Mouse (Mus musculus) MEL (cell line): ENCODE results near the gene Dusp2. TPM values are rescaled to one million over a fixed set of nuclear protein-coding genes. Genes with fewer than 3 reads are reported as not detected.

Source experiments
- BHLHE40 ChIP-seq: IDR thresholded peaks from 2 replicates; pipeline ENCODE4 v1.6.1; 2012; ENCODE audit warnings: low read depth, mild to moderate bottlenecking, inconsistent platforms, low read length, improper control_type of control experiment, borderline replicate concordance
- CHD1 ChIP-seq: IDR thresholded peaks from 2 replicates; pipeline ENCODE4 v1.6.1; 2012; ENCODE audit warnings: low read depth, mild to moderate bottlenecking, inconsistent platforms, low read length, improper control_type of control experiment
- CTCF ChIP-seq, 3 experiments: IDR thresholded peaks in 2 of 3; conservative IDR thresholded peaks in 1 of 3; 2 replicates each; pipeline ENCODE4 v1.5.1; 2011 to 2012; ENCODE audit warnings: low read length in 3 of 3, low read depth in 2 of 3, mild to moderate bottlenecking in 2 of 3, improper control_type of control experiment in 1 of 3, inconsistent platforms in 1 of 3, mixed read lengths in 1 of 3, moderate library complexity in 1 of 3; ENCODE audit not compliant: control insufficient read depth in 1 of 3, insufficient read depth in 1 of 3, poor library complexity in 1 of 3, severe bottlenecking in 1 of 3
- E2F4 ChIP-seq: IDR thresholded peaks from 2 replicates; pipeline ENCODE4 v1.6.1; 2011; ENCODE audit warnings: low read depth, low read length, improper control_type of control experiment, borderline replicate concordance
- ELF1 ChIP-seq: IDR thresholded peaks from 2 replicates; pipeline ENCODE4 v1.6.1; 2014; ENCODE audit warnings: low read depth, mild to moderate bottlenecking, inconsistent platforms, low read length, improper control_type of control experiment, moderate library complexity
- ETS1 ChIP-seq: IDR thresholded peaks from 2 replicates; pipeline ENCODE4 v1.6.1; 2012; ENCODE audit warnings: low read depth, mild to moderate bottlenecking, inconsistent platforms, low read length, improper control_type of control experiment, moderate library complexity
- GATA1 ChIP-seq: IDR thresholded peaks from 2 replicates; pipeline ENCODE4 v1.6.1; 2011; ENCODE audit warnings: low read depth, low read length, improper control_type of control experiment
- HCFC1 ChIP-seq: IDR thresholded peaks from 2 replicates; pipeline ENCODE4 v1.6.1; 2012; ENCODE audit warnings: low read depth, mild to moderate bottlenecking, inconsistent platforms, low read length, improper control_type of control experiment, moderate library complexity
- JUND ChIP-seq: IDR thresholded peaks from 2 replicates; pipeline ENCODE4 v1.6.1; 2011; ENCODE audit warnings: low read depth, mild to moderate bottlenecking, improper control_type of control experiment, low read length
- MAFK ChIP-seq: IDR thresholded peaks from 2 replicates; pipeline ENCODE4 v1.6.1; 2011; ENCODE audit warnings: low read depth, mild to moderate bottlenecking, low read length, improper control_type of control experiment, borderline replicate concordance
- MEF2A ChIP-seq: IDR thresholded peaks from 2 replicates; pipeline ENCODE4 v1.6.1; 2014; ENCODE audit warnings: low read depth, mild to moderate bottlenecking, inconsistent platforms, low read length, improper control_type of control experiment; ENCODE audit not compliant: poor library complexity, insufficient replicate concordance, severe bottlenecking; ENCODE audit errors: extremely low read depth
- NELFE ChIP-seq: IDR thresholded peaks from 2 replicates; pipeline ENCODE4 v1.6.1; 2011; ENCODE audit warnings: low read depth, low read length, improper control_type of control experiment
- NRF1 ChIP-seq: IDR thresholded peaks from 2 replicates; pipeline ENCODE4 v1.6.1; 2014; ENCODE audit warnings: low read depth, mild to moderate bottlenecking, inconsistent platforms, low read length, improper control_type of control experiment, moderate library complexity; ENCODE audit not compliant: poor library complexity, insufficient read depth, severe bottlenecking
- POLR2A ChIP-seq, 2 experiments: IDR thresholded peaks; 2 replicates each; pipeline ENCODE4 v1.6.1; 2011 to 2012; ENCODE audit warnings: low read length in 2 of 2, mild to moderate bottlenecking in 2 of 2, control low read depth in 1 of 2, improper control_type of control experiment in 1 of 2, low read depth in 1 of 2, moderate library complexity in 1 of 2; ENCODE audit not compliant: control insufficient read depth in 1 of 2, insufficient read depth in 1 of 2, poor library complexity in 1 of 2
- RAD21 ChIP-seq: IDR thresholded peaks from 2 replicates; pipeline ENCODE4 v1.6.1; 2011; ENCODE audit warnings: mild to moderate bottlenecking, low read depth, low read length, improper control_type of control experiment
- RCOR1 ChIP-seq: IDR thresholded peaks from 2 replicates; pipeline ENCODE4 v1.6.1; 2012; ENCODE audit warnings: low read depth, mild to moderate bottlenecking, inconsistent platforms, low read length, improper control_type of control experiment
- TCF12 ChIP-seq: IDR thresholded peaks from 2 replicates; pipeline ENCODE4 v1.6.1; 2014; ENCODE audit warnings: low read depth, mild to moderate bottlenecking, inconsistent platforms, low read length, improper control_type of control experiment, moderate library complexity
- UBTF ChIP-seq: IDR thresholded peaks from 2 replicates; pipeline ENCODE4 v1.6.1; 2012; ENCODE audit warnings: low read depth, mild to moderate bottlenecking, inconsistent platforms, low read length, improper control_type of control experiment, moderate library complexity, borderline replicate concordance; ENCODE audit not compliant: insufficient read depth
- USF1 ChIP-seq: IDR thresholded peaks from 2 replicates; pipeline ENCODE4 v1.6.1; 2014; ENCODE audit warnings: low read depth, mild to moderate bottlenecking, inconsistent platforms, low read length, improper control_type of control experiment, moderate library complexity
- ZKSCAN1 ChIP-seq: IDR thresholded peaks from 2 replicates; pipeline ENCODE4 v1.6.1; 2012; ENCODE audit warnings: low read depth, mild to moderate bottlenecking, inconsistent platforms, low read length, improper control_type of control experiment, moderate library complexity
- ZMIZ1 ChIP-seq: IDR thresholded peaks from 2 replicates; pipeline ENCODE4 v1.6.1; 2012; ENCODE audit warnings: low read depth, mild to moderate bottlenecking, inconsistent platforms, low read length, improper control_type of control experiment, moderate library complexity
- ZNF384 ChIP-seq: IDR thresholded peaks from 2 replicates; pipeline ENCODE4 v1.6.1; 2012; ENCODE audit warnings: low read depth, mild to moderate bottlenecking, inconsistent platforms, low read length, improper control_type of control experiment
- polyA plus RNA-seq, 2 experiments: library from polyadenylated mRNA; stranded (reverse) in 1 of 2; unstranded in 1 of 2; fragments of >175 nt in 1 of 2; fragments of >200 nt in 1 of 2; gene quantifications; 2 replicates each; pipeline versions ENCODE4 v1.2.1 to v1.2.4; 2012; ENCODE audit warnings: low replicate concordance in 2 of 2, low read depth in 1 of 2; ENCODE audit not compliant: insufficient read length in 2 of 2, insufficient read depth in 1 of 2, missing spikeins in 1 of 2
- total RNA-seq: library from RNA; depleted of rRNA; stranded (reverse); fragments of 300-350 nt; gene quantifications from 2 replicates; pipeline ENCODE4 v1.2.3, GENCODE M21; 2012

Dusp2 gene
- total and polyA plus RNA-seq, 3 experiments = 10.4 to 11.6 TPM; not detected in 1

GRCm38 (mm10) chr2:127328090-127328851, 7.7 kb upstream of the Dusp2 start (continued):
- TF ChIP-seq BHLHE40 (no peak), ELF1 (no peak), POLR2A (IDR thresholded peaks at IDR 0.05; ENCODE audit: control insufficient read depth in 1 of 2, insufficient read depth in 1 of 2, low read depth in 1 of 2, low read length in 2 of 2, poor library complexity in 1 of 2) (no peak), CTCF (IDR thresholded peaks at IDR 0.05 in 2 of 3, conservative IDR thresholded peaks at IDR 0.05 in 1 of 3; ENCODE audit: control insufficient read depth in 1 of 3, insufficient read depth in 1 of 3, low read depth in 2 of 3, low read length in 3 of 3, poor library complexity in 1 of 3, severe bottlenecking in 1 of 3) (no peak), ZNF384 (no peak), MAFK (no peak), ETS1 (peak; percentile 83), ZMIZ1 (no peak), JUND (no peak), USF1 (no peak), UBTF (no peak), NELFE (no peak), NRF1 (no peak), HCFC1 (no peak), MEF2A (no peak), RCOR1 (peak; percentile 45; the same call in 1 of the 2 replicates), GATA1 (peak; percentile 51; the same call in 1 of the 2 replicates), ZKSCAN1 (no peak), TCF12 (peak; percentile 94), E2F4 (no peak), RAD21 (no peak), CHD1 (no peak)
